ENCODE assay signal across 8 mouse cellular contexts in genomic region chr8:115249688-115250366, GRCm38 (mm10).
DNase-seq lines count a peak whose midpoint lies in the region; ATAC-seq and TF ChIP-seq lines count a peak whose summit lies in the region.

No protein-coding gene starts in this region.

- H3K4me2 ChIP-seq in forebrain, embryonic 12.5 days = peak overlapping the region; percentile 30
- no peak overlapping the region for H3K4me2 ChIP-seq in forebrain, postnatal 0 days (ENCODE audit: low read depth)
- H3K4me2 ChIP-seq in heart, embryonic 15.5 days = peak overlapping the region; percentile 43
- peak overlapping the region; percentile 41 for H3K4me2 ChIP-seq in neural tube, embryonic 12.5 days (replicated peaks)

- WGBS in forebrain, embryonic 12.5 days = 40% methylated on average over 22 of the region's 22 CpGs
- WGBS in forebrain, postnatal 0 days = 42% methylated on average over 22 of the region's 22 CpGs
- 46% methylated on average over 22 of the region's 22 CpGs for WGBS in heart, embryonic 15.5 days
- WGBS in neural tube, embryonic 12.5 days = 32% methylated on average over 22 of the region's 22 CpGs

- peaks cover 12% of the 10 kb centered on the region for H3K27me3 ChIP-seq in forebrain, embryonic 12.5 days
- H3K27me3 ChIP-seq in forebrain, postnatal 0 days (ENCODE audit: insufficient read depth, low read length) = no peaks in the 10 kb centered on the region
- 0 out of 2 replicates have a peak, but pooled peaks cover 3% of the 10 kb centered on the region for H3K27me3 ChIP-seq in heart, embryonic 15.5 days
- H3K27me3 ChIP-seq in neural tube, embryonic 12.5 days (replicated peaks) = peaks cover 39% of the 10 kb centered on the region

- no peak for TF ChIP-seq CTCF in forebrain, postnatal 0 days (IDR thresholded peaks at IDR 0.05; ENCODE audit: low read depth)

- no peak overlapping the region for H3K4me3 ChIP-seq in forebrain, embryonic 12.5 days (replicated peaks)
- no peak overlapping the region for H3K4me3 ChIP-seq in forebrain, postnatal 0 days (ENCODE audit: low read depth, low read length)
- H3K4me3 ChIP-seq in heart, embryonic 15.5 days = no peak overlapping the region
- H3K4me3 ChIP-seq in neural tube, embryonic 12.5 days = no peak overlapping the region

- H3K36me3 ChIP-seq in forebrain, embryonic 12.5 days (replicated peaks) = no peaks in the 10 kb centered on the region
- H3K36me3 ChIP-seq in forebrain, postnatal 0 days (ENCODE audit: insufficient read depth) = no peaks in the 10 kb centered on the region
- no peaks in the 10 kb centered on the region for H3K36me3 ChIP-seq in heart, embryonic 15.5 days
- no peaks in the 10 kb centered on the region for H3K36me3 ChIP-seq in neural tube, embryonic 12.5 days

- H3K27ac ChIP-seq in forebrain, embryonic 12.5 days = no peak overlapping the region
- no peak overlapping the region for H3K27ac ChIP-seq in forebrain, postnatal 0 days (ENCODE audit: low read depth, low read length)
- H3K27ac ChIP-seq in heart, embryonic 15.5 days = no peak overlapping the region
- no peak overlapping the region for H3K27ac ChIP-seq in neural tube, embryonic 12.5 days

- no peaks in the 10 kb centered on the region for H3K9me3 ChIP-seq in forebrain, embryonic 12.5 days
- H3K9me3 ChIP-seq in forebrain, postnatal 0 days (ENCODE audit: low read length) = no peaks in the 10 kb centered on the region
- H3K9me3 ChIP-seq in heart, embryonic 15.5 days (replicated peaks) = no peaks in the 10 kb centered on the region
- no peaks in the 10 kb centered on the region for H3K9me3 ChIP-seq in neural tube, embryonic 12.5 days

- peaks cover 12% of the 10 kb centered on the region; the same call in 1 of the 2 replicates for H3K4me1 ChIP-seq in forebrain, embryonic 12.5 days
- H3K4me1 ChIP-seq in forebrain, postnatal 0 days (ENCODE audit: insufficient read depth) = no peaks in the 10 kb centered on the region
- H3K4me1 ChIP-seq in heart, embryonic 15.5 days (replicated peaks) = 0 out of 2 replicates have a peak, but pooled peaks cover 3% of the 10 kb centered on the region
- H3K4me1 ChIP-seq in neural tube, embryonic 12.5 days = peaks cover 7% of the 10 kb centered on the region; the same call in 1 of the 2 replicates

- H3K9ac ChIP-seq in forebrain, embryonic 12.5 days = no peak overlapping the region
- H3K9ac ChIP-seq in forebrain, postnatal 0 days = no peak overlapping the region
- no peak overlapping the region for H3K9ac ChIP-seq in heart, embryonic 15.5 days
- H3K9ac ChIP-seq in neural tube, embryonic 12.5 days = no peak overlapping the region

- no peak for ATAC-seq in forebrain, embryonic 12.5 days (ENCODE audit: low FRiP score)
- no peak for ATAC-seq in forebrain, postnatal 0 days
- ATAC-seq in heart, embryonic 15.5 days (replicated peaks; ENCODE audit: insufficient number of reproducible peaks, insufficient read depth, low FRiP score, low read depth) = no peak
- ATAC-seq in neural tube, embryonic 12.5 days (ENCODE audit: low FRiP score, low read depth) = no peak
- ATAC-seq in granulocyte monocyte progenitor cell, adult 5-6 weeks (replicated peaks; ENCODE audit: poor library complexity, severe bottlenecking) = no peak

- no peak for DNase-seq in forebrain, postnatal 0 days
- DNase-seq in adrenal gland, adult 18-20 months (ENCODE audit: low spot score in 2 of 2) = peak; percentile 7 to 28
- peak; percentile 46 for DNase-seq in kidney, postnatal 14 days
- DNase-seq in spleen, adult 12 weeks (ENCODE audit: low spot score) = no peak

Comparison
In these comparisons a context has a peak if more than half of its experiments do, and no peak if none do; other contexts are left out.
1. DNase-seq: peak in adrenal gland, adult 18-20 months (2 of 2) and kidney, postnatal 14 days (single experiment); none in forebrain, postnatal 0 days (single experiment) and spleen, adult 12 weeks (single experiment).